Mouse (Mus musculus) myocyte (in vitro differentiated cells): ENCODE results near the gene Rrp7a. TPM values are rescaled to one million over a fixed set of nuclear protein-coding genes. Genes with fewer than 3 reads are reported as not detected.
A peak's percentile ranks its signal among the peaks of the same experiment; 100 is the strongest.

ENCODE experiments used
- H3K27me3 ChIP-seq: one replicate; pipeline ENCODE4 v1.6.1; 2011; ENCODE audit not compliant: control insufficient read depth, insufficient read depth, insufficient read length
- H3K36me3 ChIP-seq: one replicate; pipeline ENCODE4 v1.6.1; 2011; ENCODE audit not compliant: control insufficient read depth, insufficient read depth
- H3K4me2 ChIP-seq: one replicate; pipeline ENCODE4 v1.6.1; 2011; ENCODE audit warnings: low read depth, control low read depth
- H3K4me3 ChIP-seq: one replicate; pipeline ENCODE4 v1.5.1; 2011; ENCODE audit warnings: mild to moderate bottlenecking, control low read depth, moderate library complexity
- H3K79me2 ChIP-seq: one replicate; pipeline ENCODE4 v1.6.1; 2011; ENCODE audit not compliant: control insufficient read depth, insufficient read depth
- H3ac ChIP-seq: one replicate; pipeline ENCODE4 v1.6.1; 2011; ENCODE audit not compliant: control insufficient read depth, insufficient read length
- CEBPB ChIP-seq: IDR thresholded peaks from 2 replicates; pipeline ENCODE4 v1.6.1; 2011; ENCODE audit warnings: mild to moderate bottlenecking, moderate library complexity; ENCODE audit not compliant: poor library complexity, insufficient read depth, severe bottlenecking
- E2F4 ChIP-seq: IDR thresholded peaks from one replicate; pipeline ENCODE4 v1.6.1; 2011; ENCODE audit warnings: mild to moderate bottlenecking, control low read depth, moderate library complexity; ENCODE audit not compliant: insufficient read depth
- MAX ChIP-seq: IDR thresholded peaks from one replicate; pipeline ENCODE4 v1.6.1; 2011; ENCODE audit warnings: low read depth, mild to moderate bottlenecking, control low read depth
- MYOD1 ChIP-seq, 3 experiments: IDR thresholded peaks; one replicate each; pipeline ENCODE4 v1.6.1; 2011; ENCODE audit warnings: control low read depth in 2 of 3, low read depth in 2 of 3, mild to moderate bottlenecking in 2 of 3, moderate library complexity in 1 of 3; ENCODE audit not compliant: insufficient read length in 2 of 3, control insufficient read depth in 1 of 3
- MYOG ChIP-seq, 3 experiments: IDR thresholded peaks; one replicate each; pipeline ENCODE4 v1.6.1; 2011; ENCODE audit warnings: control low read depth in 2 of 3, low read depth in 2 of 3, mild to moderate bottlenecking in 2 of 3; ENCODE audit not compliant: insufficient read length in 2 of 3, control insufficient read depth in 1 of 3, insufficient read depth in 1 of 3
- POLR2A ChIP-seq: IDR thresholded peaks from one replicate; pipeline ENCODE4 v1.6.1; 2011; ENCODE audit warnings: low read depth, mild to moderate bottlenecking, control low read depth, moderate library complexity; ENCODE audit not compliant: insufficient read length
- POLR2AphosphoS2 ChIP-seq: IDR thresholded peaks from one replicate; pipeline ENCODE4 v1.6.1; 2011; ENCODE audit warnings: low read depth, control low read depth; ENCODE audit not compliant: insufficient read length
- REST ChIP-seq: IDR thresholded peaks from one replicate; pipeline ENCODE4 v1.6.1; 2011; ENCODE audit warnings: mild to moderate bottlenecking, control low read depth, moderate library complexity; ENCODE audit not compliant: insufficient read depth, insufficient read length
- SRF ChIP-seq: IDR thresholded peaks from one replicate; pipeline ENCODE4 v1.6.1; 2011; ENCODE audit warnings: low read depth; ENCODE audit not compliant: control insufficient read depth, insufficient read length
- TCF12 ChIP-seq: IDR thresholded peaks from one replicate; pipeline ENCODE4 v1.6.1; 2011; ENCODE audit warnings: mild to moderate bottlenecking, control low read depth; ENCODE audit not compliant: poor library complexity, insufficient read depth, severe bottlenecking
- TCF3 ChIP-seq: IDR thresholded peaks from one replicate; pipeline ENCODE4 v1.6.1; 2011; ENCODE audit warnings: low read depth, control low read depth; ENCODE audit not compliant: insufficient read length
- USF1 ChIP-seq: IDR thresholded peaks from one replicate; pipeline ENCODE4 v1.6.1; 2011; ENCODE audit warnings: low read depth, mild to moderate bottlenecking, control low read depth, moderate library complexity
- polyA plus RNA-seq: library from polyadenylated mRNA; unstranded; fragments of >200 nt; fragmentation: generic; extraction: Trizol; gene quantifications from one replicate; pipeline ENCODE4 v1.2.1, GENCODE M21; 2012; ENCODE audit warnings: missing spikeins

Rrp7a gene
- polyA plus RNA-seq, 1 experiment, result 172 TPM

GRCm38 (mm10) chr15:83121709-83122565 lies 664 bp downstream of the Rrp7a start:
- Histone ChIP-seq H3K4me2 (peak overlapping the region; percentile 94), H3K4me3 (peak overlapping the region; percentile 84), H3K27me3 (no peaks in the 10 kb centered on the region), H3K79me2 (peaks cover 25% of the 10 kb centered on the region), H3ac (peak overlapping the region; percentile 50), H3K36me3 (peaks cover 45% of the 10 kb centered on the region)
- TF ChIP-seq MYOG (IDR thresholded peaks at IDR 0.05; ENCODE audit: control insufficient read depth in 1 of 3, insufficient read depth in 1 of 3, insufficient read length in 2 of 3, low read depth in 2 of 3), result peak in 2 of 3 experiments; percentile 13 to 19
- TF ChIP-seq POLR2AphosphoS2, result no peak
- no peak for TF ChIP-seq SRF
- TF ChIP-seq MYOD1 (IDR thresholded peaks at IDR 0.05; ENCODE audit: control insufficient read depth in 1 of 3, insufficient read length in 2 of 3, low read depth in 2 of 3), result peak in 1 of 3 experiments; percentile 32
- TF ChIP-seq POLR2A, result no peak
- TF ChIP-seq USF1, result no peak

- Histone ChIP-seq H3K4me3 (no peak overlapping the region), H3K36me3 (peaks cover 27% of the 10 kb centered on the region), H3K4me2 (no peak overlapping the region), H3ac (no peak overlapping the region), H3K79me2 (peaks cover 25% of the 10 kb centered on the region), H3K27me3 (no peaks in the 10 kb centered on the region)
- TF ChIP-seq POLR2AphosphoS2, result peak; percentile 34
- TF ChIP-seq MYOG (IDR thresholded peaks at IDR 0.05; ENCODE audit: control insufficient read depth in 1 of 3, insufficient read depth in 1 of 3, insufficient read length in 2 of 3, low read depth in 2 of 3), result no peak
Measured at GRCm38 (mm10) chr15:83118360-83118759, 4.2 kb downstream of the Rrp7a start.

GRCm38 (mm10) chr15:83115071-83115470 lies 7.5 kb downstream of the Rrp7a start:
- no peak overlapping the region for H3ac ChIP-seq
- H3K27me3 ChIP-seq, result no peaks in the 10 kb centered on the region
- H3K4me3 ChIP-seq, result no peak overlapping the region
- H3K36me3 ChIP-seq, result peaks cover 18% of the 10 kb centered on the region
- H3K4me2 ChIP-seq, result no peak overlapping the region
- no peak for TF ChIP-seq POLR2A
- TF ChIP-seq E2F4, result no peak
- TF ChIP-seq USF1, result no peak
- TF ChIP-seq TCF3, result no peak
- TF ChIP-seq MYOG (IDR thresholded peaks at IDR 0.05; ENCODE audit: control insufficient read depth in 1 of 3, insufficient read depth in 1 of 3, insufficient read length in 2 of 3, low read depth in 2 of 3), result no peak
- TF ChIP-seq REST, result no peak
- no peak for TF ChIP-seq MYOD1 (IDR thresholded peaks at IDR 0.05; ENCODE audit: control insufficient read depth in 1 of 3, insufficient read length in 2 of 3, low read depth in 2 of 3)
- no peak for TF ChIP-seq CEBPB
- TF ChIP-seq SRF, result no peak
- TF ChIP-seq TCF12, result no peak
- TF ChIP-seq POLR2AphosphoS2, result no peak
- no peak for TF ChIP-seq MAX
- H3K79me2 ChIP-seq, result peaks cover 7% of the 10 kb centered on the region

DNA sequence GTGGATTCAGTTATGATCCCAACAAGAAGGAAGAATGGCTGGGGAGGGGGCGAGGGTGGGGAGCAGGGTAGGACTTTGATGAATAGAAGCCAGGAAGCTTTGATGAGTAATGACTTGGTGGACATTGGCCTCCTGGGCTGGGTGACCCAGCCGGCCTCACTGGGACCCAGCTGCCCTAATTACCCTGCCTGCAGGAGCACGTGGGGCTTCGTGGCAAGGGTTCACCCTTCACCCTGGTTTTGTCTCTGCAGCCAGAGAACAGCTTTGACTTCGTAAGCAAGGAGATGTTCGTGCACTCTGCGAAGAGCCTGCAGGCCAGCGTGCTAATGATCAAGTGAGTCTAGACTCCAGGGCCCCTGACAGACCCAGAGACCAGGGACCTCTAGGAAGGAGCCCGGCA lies 8.5 kb downstream of the Rrp7a start:
- Histone ChIP-seq H3ac (no peak overlapping the region), H3K4me2 (no peak overlapping the region), H3K27me3 (no peaks in the 10 kb centered on the region), H3K79me2 (no peaks in the 10 kb centered on the region), H3K4me3 (no peak overlapping the region), H3K36me3 (peaks cover 10% of the 10 kb centered on the region)
- no peak for TF ChIP-seq E2F4
- TF ChIP-seq REST, result no peak
- no peak for TF ChIP-seq POLR2AphosphoS2
- no peak for TF ChIP-seq TCF12
- TF ChIP-seq MAX, result no peak
- TF ChIP-seq TCF3, result no peak
- TF ChIP-seq CEBPB, result no peak
- no peak for TF ChIP-seq SRF
- TF ChIP-seq USF1, result no peak
- no peak for TF ChIP-seq MYOD1 (IDR thresholded peaks at IDR 0.05; ENCODE audit: control insufficient read depth in 1 of 3, insufficient read length in 2 of 3, low read depth in 2 of 3)
- no peak for TF ChIP-seq MYOG (IDR thresholded peaks at IDR 0.05; ENCODE audit: control insufficient read depth in 1 of 3, insufficient read depth in 1 of 3, insufficient read length in 2 of 3, low read depth in 2 of 3)
- TF ChIP-seq POLR2A, result no peak

GRCm38 (mm10) chr15:83112898-83113297 lies 9.7 kb downstream of the Rrp7a start:
- H3K4me2 ChIP-seq, result no peak overlapping the region
- no peak overlapping the region for H3K4me3 ChIP-seq
- H3K79me2 ChIP-seq, result no peaks in the 10 kb centered on the region
- no peaks in the 10 kb centered on the region for H3K27me3 ChIP-seq
- TF ChIP-seq TCF3 (no peak), MYOG (IDR thresholded peaks at IDR 0.05; ENCODE audit: control insufficient read depth in 1 of 3, insufficient read depth in 1 of 3, insufficient read length in 2 of 3, low read depth in 2 of 3) (peak in 1 of 3 experiments; percentile 22), CEBPB (no peak), POLR2A (peak; percentile 17), MYOD1 (IDR thresholded peaks at IDR 0.05; ENCODE audit: control insufficient read depth in 1 of 3, insufficient read length in 2 of 3, low read depth in 2 of 3) (peak in 1 of 3 experiments; percentile 11), TCF12 (no peak), POLR2AphosphoS2 (peak; percentile 77)
- H3K36me3 ChIP-seq, result peaks cover 3% of the 10 kb centered on the region
- H3ac ChIP-seq, result no peak overlapping the region
